Mouse (Mus musculus) kidney, adult 18-20 months (tissue): ENCODE measurements around the gene Pard3.

Experiments used
- DNase-seq: peaks from one replicate; pipeline ENCODE4 v3.0.0; 2021

Pard3 gene

GRCm38 (mm10) chr8:127514810-127515735 lies 451.4 kb downstream of the Pard3 start:
- DNase-seq = no peak

GRCm38 (mm10) chr8:127516043-127516442 lies 452.4 kb downstream of the Pard3 start:
- no peak for DNase-seq

- DNase-seq = no peak
These were observed 462.0 kb downstream of the Pard3 start for GRCm38 (mm10) chr8:127525673-127526072.

- DNase-seq = no peak
These were observed 464.6 kb downstream of the Pard3 start for GRCm38 (mm10) chr8:127528315-127528714.

GRCm38 (mm10) chr8:127529746-127530145 lies 466.1 kb downstream of the Pard3 start:
- DNase-seq = no peak

GRCm38 (mm10) chr8:127531866-127532265 lies 468.2 kb downstream of the Pard3 start:
- DNase-seq = no peak

- peak; percentile 9 for DNase-seq
These were observed 471.1 kb downstream of the Pard3 start for GRCm38 (mm10) chr8:127534789-127535188.

- no peak for DNase-seq
These were observed 471.6 kb downstream of the Pard3 start for GRCm38 (mm10) chr8:127535192-127535845.

GRCm38 (mm10) chr8:127535846-127536220 lies 472.1 kb downstream of the Pard3 start:
- no peak for DNase-seq

- DNase-seq = no peak
These were observed 476.1 kb downstream of the Pard3 start for GRCm38 (mm10) chr8:127539803-127540202.

GRCm38 (mm10) chr8:127540273-127540672 lies 476.6 kb downstream of the Pard3 start:
- DNase-seq = no peak

GRCm38 (mm10) chr8:127542162-127542561 lies 478.5 kb downstream of the Pard3 start:
- no peak for DNase-seq

- no peak for DNase-seq
These were observed 480.0 kb downstream of the Pard3 start for GRCm38 (mm10) chr8:127543676-127544075.

- DNase-seq = no peak
These were observed 482.5 kb downstream of the Pard3 start for GRCm38 (mm10) chr8:127546161-127546560.

GRCm38 (mm10) chr8:127550928-127551327 lies 487.2 kb downstream of the Pard3 start:
- no peak for DNase-seq

GRCm38 (mm10) chr8:127552161-127552595 lies 488.5 kb downstream of the Pard3 start:
- DNase-seq = peak; percentile 13

GRCm38 (mm10) chr8:127552836-127553235 lies 489.1 kb downstream of the Pard3 start:
- peak; percentile 6 for DNase-seq

- peak; percentile 36 for DNase-seq
These were observed 489.9 kb downstream of the Pard3 start for GRCm38 (mm10) chr8:127553582-127553981.

GRCm38 (mm10) chr8:127555795-127556194 lies 492.1 kb downstream of the Pard3 start:
- DNase-seq = no peak

- DNase-seq = no peak
These were observed 493.3 kb downstream of the Pard3 start for GRCm38 (mm10) chr8:127556964-127557363.

GRCm38 (mm10) chr8:127557566-127557965 lies 493.9 kb downstream of the Pard3 start:
- no peak for DNase-seq

GRCm38 (mm10) chr8:127563634-127564033 lies 499.9 kb downstream of the Pard3 start:
- DNase-seq = no peak

GRCm38 (mm10) chr8:127564426-127564825 lies 500.7 kb downstream of the Pard3 start:
- no peak for DNase-seq

- DNase-seq = no peak
These were observed 505.5 kb downstream of the Pard3 start for GRCm38 (mm10) chr8:127569212-127569611.
